Mouse (Mus musculus): ENCODE measurements around the gene Clpx.
"Not testable (repeated sequence)": the region's sequence is repeated elsewhere in the genome, so short reads cannot be mapped to it uniquely, and the experiment has no call there.

Gene Clpx

GRCm38 (mm10) chr9:65293973-65294715 is at the start of gene Clpx:
Gene Clpx, plus strand, starts transcription at chr9:65294260.
- in situ Hi-C loops (cut with MseI, MboI) = no loop called here

DNA sequence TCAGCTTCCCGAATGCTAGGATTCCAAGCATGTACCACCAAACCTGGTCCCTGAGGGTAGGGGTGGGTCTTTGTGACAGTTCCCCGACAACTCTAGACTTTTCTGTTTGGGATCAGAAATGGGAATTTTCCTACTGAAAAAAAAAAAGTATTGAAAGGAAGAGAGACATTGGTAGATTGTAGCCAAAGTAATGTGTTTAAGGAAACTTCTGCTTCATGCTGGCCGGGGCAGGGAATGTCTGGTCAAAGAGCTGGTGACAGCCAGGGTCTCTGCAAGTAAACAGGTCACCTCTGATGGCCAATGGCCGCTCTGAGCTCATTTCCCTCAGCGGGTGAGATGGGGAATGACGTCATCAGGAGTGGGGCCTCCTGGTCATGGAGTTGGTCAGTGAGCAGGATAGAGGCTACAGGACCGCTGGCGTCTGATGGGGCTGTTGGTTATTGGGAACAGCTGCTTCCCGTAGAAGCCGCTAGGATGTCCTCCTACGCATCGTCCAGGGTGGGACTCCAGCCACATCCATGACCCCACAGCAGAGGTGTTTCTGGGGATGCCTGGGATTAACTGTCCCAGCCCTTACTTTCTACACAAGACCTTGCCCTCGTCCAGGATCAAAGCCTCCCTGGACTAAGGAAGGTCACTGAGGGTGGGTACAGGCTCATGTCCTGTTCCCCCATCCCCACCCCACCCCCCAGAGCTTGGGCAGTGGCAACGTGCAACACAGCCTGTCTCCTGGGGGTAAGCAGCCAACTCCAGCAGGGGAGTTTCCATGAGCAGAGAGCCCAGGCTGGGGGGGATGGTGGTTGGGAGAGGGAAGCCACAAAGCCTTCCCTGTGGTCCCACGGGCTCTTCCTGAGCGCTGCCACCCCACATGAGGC is 46.3 kb upstream of the Clpx start:
- in situ Hi-C loops (cut with MseI, MboI) = no loop called here

- in situ Hi-C loops (cut with MseI, MboI) = no loop called here
Measured at GRCm38 (mm10) chr9:65248377-65248690, 45.7 kb upstream of the Clpx start.

GRCm38 (mm10) chr9:65252026-65252425 is 42.0 kb upstream of the Clpx start:
- in situ Hi-C loops (cut with MseI, MboI) = no loop called here

GRCm38 (mm10) chr9:65255906-65256600 is 38.0 kb upstream of the Clpx start:
- in situ Hi-C loops (cut with MseI, MboI) = no loop called here

GRCm38 (mm10) chr9:65257218-65257910 is 36.7 kb upstream of the Clpx start:
- in situ Hi-C loops (cut with MseI, MboI) = no loop called here

- in situ Hi-C loops (cut with MseI, MboI) = no loop called here
Measured at GRCm38 (mm10) chr9:65259366-65259765, 34.7 kb upstream of the Clpx start.

- in situ Hi-C loops (cut with MseI, MboI) = no loop called here
Measured at GRCm38 (mm10) chr9:65261591-65262230, 32.3 kb upstream of the Clpx start.

DNA sequence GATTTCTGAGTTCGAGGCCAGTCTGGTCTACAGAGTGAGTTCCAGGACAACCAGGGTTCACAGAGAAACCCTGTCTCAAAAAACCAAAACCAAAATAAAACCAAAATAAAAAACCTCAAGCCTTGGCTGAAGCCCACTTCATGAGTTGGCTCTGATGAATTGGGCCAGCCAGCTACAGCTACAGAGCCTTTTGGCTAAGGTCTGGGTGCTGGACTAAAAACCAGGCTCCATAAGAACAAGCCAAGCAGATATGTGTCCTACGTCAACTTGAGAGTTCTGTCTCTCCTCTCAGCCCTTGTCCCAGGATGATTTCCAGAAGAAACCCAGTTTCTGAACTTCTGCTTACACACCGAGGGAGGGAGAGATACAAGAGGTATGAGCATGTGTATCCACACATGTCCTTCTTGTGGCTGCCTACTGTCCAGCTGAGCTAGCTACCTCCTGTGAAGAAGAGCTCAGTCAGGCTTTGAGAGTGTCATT is 31.4 kb upstream of the Clpx start:
- in situ Hi-C loops (cut with MseI, MboI) = no loop called here

DNA sequence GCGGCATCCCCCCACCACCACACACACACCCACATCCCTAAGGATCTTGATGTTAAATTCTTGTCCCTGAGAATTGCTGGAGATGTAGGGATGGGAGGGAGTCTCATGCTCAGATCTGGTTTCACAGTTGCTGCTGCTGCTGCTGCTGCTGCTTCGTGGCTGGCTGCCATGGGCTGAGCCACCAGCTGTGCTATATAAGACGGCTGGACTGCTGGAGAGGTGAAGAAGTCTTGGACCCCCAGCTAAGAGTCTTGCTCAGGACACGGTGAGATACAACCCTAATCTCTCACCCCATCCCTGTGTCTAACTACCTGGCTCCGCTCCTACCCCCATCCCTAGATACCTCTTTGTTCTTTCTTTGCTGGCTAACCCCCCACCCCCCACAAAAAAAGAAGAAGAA is 29.1 kb upstream of the Clpx start, which contains the start of gene Cilp:
Gene Cilp, plus strand, starts transcription at position 222 of the 400 bp plus-strand sequence.
- in situ Hi-C loops (cut with MseI, MboI) = no loop called here

- in situ Hi-C loops (cut with MseI, MboI) = no loop called here
Measured at GRCm38 (mm10) chr9:65267742-65268515, 26.1 kb upstream of the Clpx start.

- in situ Hi-C loops (cut with MseI, MboI) = no loop called here
Measured at GRCm38 (mm10) chr9:65273048-65273809, 20.8 kb upstream of the Clpx start.

- in situ Hi-C loops (cut with MseI, MboI) = no loop called here
Measured at GRCm38 (mm10) chr9:65273873-65274272, 20.2 kb upstream of the Clpx start.

- in situ Hi-C loops (cut with MseI, MboI) = not testable (repeated sequence)
Measured at GRCm38 (mm10) chr9:65274851-65275250, 19.2 kb upstream of the Clpx start.

- in situ Hi-C loops (cut with MseI, MboI) = no loop called here
Measured at GRCm38 (mm10) chr9:65275810-65276530, 18.1 kb upstream of the Clpx start.

GRCm38 (mm10) chr9:65281536-65282151 is 12.4 kb upstream of the Clpx start:
- in situ Hi-C loops (cut with MseI, MboI) = loop anchor here (5.0 to 10.0 kb wide), 2 partner anchors 49 to 57 kb away; no protein-coding TSS in a partner anchor

DNA sequence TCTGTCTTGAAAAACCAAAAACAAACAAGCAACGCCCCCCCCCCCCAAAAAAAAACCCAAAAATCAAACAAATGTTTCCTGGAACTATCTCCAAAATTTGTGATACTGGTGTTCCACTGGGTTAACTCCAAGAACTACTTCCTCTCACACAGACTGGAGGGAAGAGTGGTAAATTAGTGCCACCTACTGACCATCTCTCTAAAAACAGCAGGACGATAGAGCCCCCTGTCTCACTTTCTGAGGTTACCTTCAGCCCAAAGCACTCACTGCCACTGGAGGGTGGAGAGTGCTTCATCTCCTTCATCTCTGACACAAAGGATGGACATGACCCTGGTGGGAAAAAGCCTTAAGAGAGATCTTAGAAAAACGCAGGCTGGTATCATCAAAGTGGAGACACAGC is 10.8 kb upstream of the Clpx start:
- in situ Hi-C loops (cut with MseI, MboI) = loop anchor here (5.0 to 10.0 kb wide), 2 partner anchors 51 to 58 kb away; no protein-coding TSS in a partner anchor

DNA sequence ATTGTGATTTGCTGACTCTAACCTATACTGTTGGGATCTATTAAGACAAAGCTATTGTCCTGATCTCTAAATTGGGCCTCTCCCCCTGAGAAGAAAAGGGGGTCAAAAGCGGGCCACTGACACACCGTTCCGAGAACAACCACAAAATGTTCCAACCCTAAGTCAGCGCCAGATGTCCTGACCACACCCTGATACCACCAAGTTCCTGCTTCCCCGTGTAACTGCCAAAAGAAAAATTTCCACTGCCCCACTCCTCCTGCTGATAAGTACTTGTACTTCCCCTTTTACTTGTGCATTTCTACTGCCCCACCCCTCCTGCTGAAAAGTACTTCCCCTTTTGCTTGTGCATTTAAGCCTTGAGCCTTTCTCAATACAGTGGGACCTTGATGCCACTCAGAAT is 5.8 kb upstream of the Clpx start:
- in situ Hi-C loops (cut with MseI, MboI) = loop anchor here in 1 of 2 experiments (10.0 kb wide), 1 partner anchor 63 kb away; no protein-coding TSS in a partner anchor
